Mouse (Mus musculus): ENCODE data around the gene a.
A peak's percentile ranks its signal among the peaks of the same experiment; 100 is the strongest.
"Not testable (repeated sequence)": the region's sequence is repeated elsewhere in the genome, so short reads cannot be mapped to it uniquely, and the experiment has no call there.

a gene

DNA sequence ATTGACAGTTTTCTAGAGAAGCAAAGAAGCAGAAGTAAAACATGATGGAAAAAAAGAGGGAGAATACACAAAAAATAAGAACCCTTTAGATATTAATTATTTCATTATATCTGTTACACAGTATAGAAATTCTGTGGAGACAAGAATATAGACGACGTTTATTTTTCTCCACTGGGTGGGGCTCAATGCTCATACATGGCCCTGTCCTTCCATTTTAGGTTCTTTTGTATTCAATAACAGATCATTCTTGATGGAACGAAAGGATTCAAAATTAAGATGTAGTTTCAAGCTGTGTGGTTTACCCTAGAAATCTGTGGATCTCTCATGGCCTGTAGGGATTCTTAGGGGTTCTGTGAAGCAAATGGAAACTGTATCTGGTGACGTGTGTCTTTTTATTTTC is 142.7 kb downstream of the a start:
- no peak for DNase-seq

- no peak for DNase-seq
Measured at GRCm38 (mm10) chr2:154936106-154936505, 144.9 kb downstream of the a start.

GRCm38 (mm10) chr2:154936536-154937155 is 145.4 kb downstream of the a start:
- no peak for DNase-seq

- DNase-seq, result no peak
Measured at GRCm38 (mm10) chr2:154937547-154938390, 146.6 kb downstream of the a start.

GRCm38 (mm10) chr2:154941952-154942351 is 150.8 kb downstream of the a start:
- DNase-seq, result no peak

GRCm38 (mm10) chr2:154942546-154942945 is 151.3 kb downstream of the a start:
- DNase-seq, result no peak

GRCm38 (mm10) chr2:154943101-154943500 is 151.9 kb downstream of the a start:
- DNase-seq, result peak; percentile 79 to 81

DNA sequence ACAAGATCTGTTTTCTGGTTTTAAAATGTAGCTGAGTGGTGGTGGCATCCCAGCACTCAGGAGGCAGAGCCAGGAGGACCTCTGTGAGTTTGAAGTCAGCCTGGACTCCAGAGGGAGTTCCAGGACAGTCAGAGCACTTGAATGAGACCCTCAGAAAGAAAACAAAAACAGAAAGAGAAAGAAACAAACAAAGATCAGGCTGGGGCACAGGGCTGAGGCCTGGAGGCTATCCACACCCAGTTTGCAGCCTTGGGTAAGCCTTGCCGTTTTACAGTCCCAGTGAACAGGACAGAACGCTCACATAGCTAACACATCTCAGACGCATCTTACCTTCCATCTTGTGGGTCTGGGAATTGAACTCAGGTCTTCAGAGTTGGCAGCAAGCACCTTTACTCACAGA is 155.7 kb downstream of the a start:
- DNase-seq, result no peak

GRCm38 (mm10) chr2:154949352-154949751 is 158.2 kb downstream of the a start:
- DNase-seq, result no peak

DNA sequence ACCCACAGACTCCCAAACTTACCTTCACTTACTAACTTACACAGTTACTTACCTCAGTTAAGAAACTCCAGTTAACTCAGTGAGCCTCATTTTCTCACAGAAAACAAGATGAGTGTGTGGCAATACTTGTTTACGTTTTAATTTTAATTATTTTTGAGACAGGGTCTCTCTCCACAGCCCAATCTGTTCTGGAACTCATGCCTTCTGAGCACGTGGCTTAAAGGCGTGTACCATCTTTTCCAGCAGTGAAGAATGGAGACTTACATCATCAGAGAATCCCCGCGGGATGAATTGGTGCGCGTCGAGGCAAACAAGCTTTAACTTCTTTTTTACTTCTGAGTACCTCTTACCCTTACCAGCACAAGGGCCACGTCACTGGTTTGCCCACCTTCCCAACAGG is 158.7 kb downstream of the a start:
- no peak for DNase-seq

DNA sequence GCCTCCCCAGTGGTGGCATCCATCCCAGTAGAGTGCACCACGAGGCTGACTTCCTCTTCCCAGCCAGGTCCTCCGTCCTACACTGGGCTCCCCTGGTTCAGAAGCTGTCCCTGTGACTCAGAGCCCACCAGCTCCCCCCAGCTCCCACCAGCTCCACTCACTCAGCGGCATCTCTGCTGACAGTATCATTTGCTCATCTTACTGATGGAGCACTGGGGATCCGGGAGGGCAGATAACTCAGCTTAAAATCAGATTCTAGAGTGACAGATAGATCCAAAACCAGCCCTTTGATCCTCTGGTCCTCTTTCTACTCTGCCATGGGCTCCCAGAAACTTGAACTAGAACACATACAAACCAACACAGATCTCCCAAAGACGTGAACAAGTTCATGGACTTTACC is 159.4 kb downstream of the a start:
- no peak for DNase-seq

GRCm38 (mm10) chr2:154959486-154959885 is 168.3 kb downstream of the a start:
- DNase-seq, result no peak

DNA sequence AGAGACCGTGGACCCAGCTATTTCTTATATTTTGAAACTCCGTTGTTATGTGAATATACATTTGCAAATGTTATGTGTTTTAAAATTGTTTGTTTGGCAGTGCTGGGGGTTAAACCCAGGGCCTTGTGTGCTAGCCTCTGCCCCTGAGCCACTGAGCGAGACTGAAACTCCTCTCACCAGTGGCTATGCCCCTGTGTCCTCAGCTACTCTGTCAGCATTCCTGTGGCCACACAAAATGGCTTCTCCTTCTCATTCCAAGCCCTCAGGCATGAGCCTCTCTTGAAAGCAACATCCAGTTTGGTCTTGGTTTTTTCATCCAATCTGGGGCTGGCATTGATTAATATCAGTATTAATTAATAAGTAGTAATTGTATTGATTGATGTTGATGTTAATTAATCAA is 168.7 kb downstream of the a start:
- no peak for DNase-seq

- DNase-seq, result no peak
Measured at GRCm38 (mm10) chr2:154963176-154963575, 172.0 kb downstream of the a start.

GRCm38 (mm10) chr2:154969740-154970397 is 178.7 kb downstream of the a start:
- DNase-seq, result not testable (repeated sequence)

DNA sequence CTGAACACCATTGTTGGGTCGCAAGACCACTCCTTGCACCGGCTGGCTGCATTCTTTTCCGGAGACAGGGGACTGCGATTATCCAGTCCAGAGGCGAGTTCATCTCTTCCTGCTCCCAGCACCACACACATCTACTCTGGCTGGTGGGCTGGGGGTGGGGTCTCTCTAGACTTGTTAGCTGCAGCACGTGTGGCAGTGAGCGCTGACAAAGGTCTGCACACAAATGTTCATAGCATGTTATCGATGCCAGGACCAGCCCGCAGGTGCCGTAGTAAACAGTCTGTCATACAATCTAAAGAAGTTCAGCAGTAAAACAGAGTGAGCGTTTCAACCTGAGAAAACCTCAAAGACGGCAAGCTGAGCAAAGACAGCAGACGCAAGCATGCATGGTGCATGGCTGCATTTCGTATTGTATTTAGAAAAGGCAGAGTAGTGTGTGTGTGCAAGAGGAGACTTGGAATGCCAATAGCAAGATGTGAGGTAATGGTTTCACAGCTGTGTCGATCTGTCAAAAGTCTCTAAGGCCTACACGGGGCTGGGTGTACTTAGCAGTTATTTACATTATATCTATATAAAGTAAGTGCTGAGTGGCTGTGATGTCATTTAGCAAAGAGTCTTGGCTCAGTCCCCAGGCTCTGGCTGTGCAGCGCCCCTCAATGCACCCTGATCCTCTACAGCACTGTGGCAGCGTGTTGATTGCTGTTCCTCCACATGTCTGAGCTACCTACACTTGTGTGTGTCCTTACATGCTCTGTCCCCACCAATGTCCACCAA is 180.9 kb downstream of the a start:
- no peak for DNase-seq

DNA sequence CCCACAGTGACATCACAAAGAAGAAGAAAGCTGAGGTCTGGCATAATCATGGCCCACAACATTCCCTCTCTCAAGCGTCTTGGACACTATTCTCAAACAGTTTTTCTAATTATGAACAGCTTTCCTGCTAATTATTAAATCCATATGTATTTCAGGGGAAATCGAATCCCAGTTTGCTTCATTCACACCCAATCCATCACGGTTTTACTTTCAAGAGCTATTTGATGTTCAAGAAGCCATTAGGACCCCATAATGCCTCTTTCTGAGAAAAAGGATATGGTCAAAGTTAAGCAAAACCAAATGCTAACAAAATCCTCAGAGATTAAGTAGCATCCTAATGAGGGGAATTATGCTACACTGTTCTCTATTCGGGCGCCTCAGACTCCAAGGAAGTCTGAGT is 181.8 kb downstream of the a start:
- DNase-seq, result no peak

- peak; percentile 4 to 6 for DNase-seq
Measured at GRCm38 (mm10) chr2:154986609-154987008, 195.4 kb downstream of the a start.

- DNase-seq, result no peak
Measured at GRCm38 (mm10) chr2:154991411-154991810, 200.2 kb downstream of the a start.

GRCm38 (mm10) chr2:154992083-154992482 is 200.9 kb downstream of the a start:
- no peak for DNase-seq

GRCm38 (mm10) chr2:155005491-155005890 is 214.3 kb downstream of the a start:
- no peak for DNase-seq

DNA sequence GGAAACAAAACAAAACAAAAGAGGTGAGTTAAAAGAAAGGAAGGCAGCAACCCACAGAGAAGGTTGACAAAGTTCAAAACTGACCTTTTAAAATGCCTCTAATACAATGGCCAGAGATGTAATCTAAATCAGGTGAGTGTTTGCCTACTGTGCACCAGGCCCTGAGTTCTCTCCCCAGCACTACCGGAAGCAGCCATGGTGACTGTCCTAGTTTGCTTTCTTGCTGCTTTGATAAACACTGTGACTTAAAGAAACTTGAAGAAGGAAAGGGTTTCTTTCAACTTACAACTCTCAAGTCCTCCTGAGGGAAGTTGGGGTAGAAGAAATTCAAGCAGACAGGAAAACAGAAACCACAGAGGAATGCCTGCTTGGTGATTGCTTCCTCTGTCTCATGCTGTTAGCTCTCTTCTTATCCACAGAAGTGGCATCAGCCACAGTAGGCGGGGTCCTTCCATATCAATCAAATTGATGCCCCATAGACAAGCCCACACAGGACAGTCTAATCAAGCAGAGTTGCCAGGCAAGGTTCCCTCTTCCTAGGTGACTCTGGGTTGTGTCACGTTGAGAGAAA is 220.0 kb downstream of the a start:
- DNase-seq, result peak; percentile 11 to 15

DNA sequence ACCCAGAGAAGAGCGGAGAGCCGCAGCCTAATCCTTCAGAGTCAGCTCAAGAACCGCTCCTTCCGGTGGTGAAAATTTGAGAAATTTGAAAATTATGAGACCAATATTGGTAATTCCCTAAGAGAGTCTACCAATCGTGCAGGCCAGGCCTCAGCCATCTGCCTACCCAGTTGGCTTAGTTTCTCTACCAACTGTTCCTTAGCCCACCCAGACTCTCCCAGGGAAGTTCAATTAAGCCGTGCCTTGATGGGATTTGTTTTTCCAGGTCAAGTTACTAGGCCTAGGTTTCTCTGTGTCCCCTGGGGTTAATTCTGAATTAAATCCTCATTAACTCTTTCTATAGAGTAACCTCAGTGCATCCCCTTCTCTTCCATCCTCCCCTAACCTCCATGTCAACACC is 221.8 kb downstream of the a start:
- no peak for DNase-seq
